Mouse (Mus musculus) forebrain, embryonic 10.5 days (tissue): ENCODE data around the gene U2af2. TPM values are rescaled to one million over a fixed set of nuclear protein-coding genes. Genes with fewer than 3 reads are reported as not detected.
"Not testable (repeated sequence)": the region's sequence is repeated elsewhere in the genome, so short reads cannot be mapped to it uniquely, and the experiment has no call there.

Experiments used
- DNase-seq: peaks from one replicate; pipeline ENCODE4 v3.0.0-alpha.2; 2017; ENCODE audit warnings: low spot score; ENCODE audit errors: extremely low spot score
- H3K27ac ChIP-seq: fragments of 300-500 bp; sonication (generic); 2 replicates; pipeline ENCODE4 v1.5.1; 2016; ENCODE audit warnings: mild to moderate bottlenecking
- H3K27me3 ChIP-seq: fragments of 300-500 bp; sonication (generic); 2 replicates; pipeline ENCODE4 v1.6.1; 2016; ENCODE audit warnings: mild to moderate bottlenecking; ENCODE audit not compliant: poor library complexity, severe bottlenecking
- H3K36me3 ChIP-seq: fragments of 300-500 bp; sonication (generic); replicated peaks from 2 replicates; pipeline ENCODE4 v1.6.1; 2016; ENCODE audit warnings: mild to moderate bottlenecking, moderate library complexity
- H3K4me1 ChIP-seq: fragments of 300-500 bp; sonication (generic); 2 replicates; pipeline ENCODE4 v1.6.1; 2016
- H3K4me3 ChIP-seq: fragments of 300-500 bp; sonication (generic); 2 replicates; pipeline ENCODE4 v1.5.1; 2016; ENCODE audit warnings: mild to moderate bottlenecking, moderate library complexity
- H3K9me3 ChIP-seq: fragments of 300-500 bp; sonication (generic); 2 replicates; pipeline ENCODE4 v1.6.1; 2016; ENCODE audit warnings: mild to moderate bottlenecking, moderate library complexity
- WGBS: fragments of 180-500 bp; shearing (Covaris S2); methylation state at CpG from one replicate; pipeline ENCODE4 v1.1.7; 2016; 5-methylcytosine and 5-hydroxymethylcytosine counted together
- polyA plus RNA-seq: library from polyadenylated mRNA; unstranded; fragments of >200 nt; fragmentation: Nextera tagmentation; extraction: Ambion mirVana; gene quantifications from 2 replicates; pipeline ENCODE4 v1.2.1, GENCODE M21; 2016

The U2af2 gene
- 181 and 196 TPM in 2 replicates for polyA plus RNA-seq

DNA sequence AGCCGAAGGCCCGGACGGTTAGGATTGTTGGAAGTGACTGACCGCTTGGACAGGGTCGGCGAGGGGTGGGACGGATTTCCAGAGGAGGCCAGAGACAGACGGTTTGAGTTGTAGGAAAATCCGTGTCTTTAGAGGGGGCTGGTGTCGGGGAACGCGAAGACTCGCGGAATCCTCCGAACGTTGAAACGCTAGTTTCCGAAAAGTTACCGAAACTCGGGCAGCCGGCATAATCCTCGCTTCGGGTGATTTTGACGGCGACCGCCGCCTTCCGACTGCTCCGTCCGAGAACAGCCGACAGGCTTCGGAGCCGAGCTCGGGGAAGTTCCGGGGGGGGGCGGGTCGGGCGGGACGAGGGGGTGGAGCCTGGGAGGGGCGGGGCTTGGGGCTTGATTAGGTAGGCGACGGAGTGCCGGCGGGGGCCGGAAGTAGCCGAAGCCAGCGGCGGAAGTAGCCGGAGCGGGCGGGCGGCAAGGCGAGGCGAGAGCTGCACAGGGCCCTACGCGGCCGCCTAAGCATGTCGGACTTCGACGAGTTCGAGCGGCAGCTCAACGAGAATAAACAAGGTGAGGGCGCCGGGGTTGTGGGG is at the start of gene U2af2:
U2af2 (plus strand) TSS at position 370 of the 586 bp plus-strand sequence.
- H3K27me3 ChIP-seq, result peaks cover 27% of the 10 kb centered on the region
- peak; percentile 95 for DNase-seq
- under 1% methylated on average over 64 of the region's 65 CpGs for WGBS

DNA sequence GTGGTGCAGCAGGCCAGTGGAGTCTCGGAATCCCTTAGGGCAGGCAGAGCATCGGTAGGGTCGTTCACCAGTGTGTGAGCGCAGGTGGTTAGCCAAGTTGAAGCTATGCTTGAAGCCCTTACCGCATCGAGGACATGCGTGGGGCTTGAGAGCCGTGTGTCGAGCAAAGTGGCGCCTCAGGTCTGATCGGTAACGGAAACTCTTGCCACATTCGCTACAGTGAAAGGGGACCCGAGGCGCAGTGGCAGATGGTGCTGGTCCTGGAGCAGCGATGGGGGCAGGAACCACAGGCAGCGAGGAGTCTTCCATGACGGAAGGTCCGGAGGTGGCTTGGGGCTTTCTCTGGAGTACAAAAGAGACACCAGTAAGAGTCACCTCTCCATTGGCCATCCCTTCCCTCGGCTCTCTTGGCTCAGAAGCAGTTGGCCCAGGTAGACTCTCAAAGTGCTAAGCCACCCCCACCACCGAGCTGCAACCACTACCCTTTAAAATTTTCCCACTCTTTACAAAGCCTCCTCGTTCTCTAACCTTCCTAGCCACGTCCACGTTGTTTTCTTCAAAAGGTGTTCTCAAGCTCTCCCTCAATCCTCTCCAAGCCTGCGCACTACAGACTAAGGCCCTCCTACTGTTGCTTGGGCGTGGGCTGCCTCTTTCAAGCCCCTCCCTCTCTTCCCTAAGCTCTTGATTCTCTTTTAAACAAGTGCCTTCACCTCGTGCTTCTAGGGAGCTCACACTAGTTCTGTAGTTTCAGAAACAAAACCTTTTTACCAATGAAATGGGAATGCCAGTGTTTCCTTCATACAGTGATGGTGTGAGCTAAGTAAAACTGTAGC is 49.0 kb upstream of the U2af2 start:
- H3K27me3 ChIP-seq, result no peaks in the 10 kb centered on the region
- peaks cover 64% of the 10 kb centered on the region for H3K36me3 ChIP-seq
- 91% methylated on average over 27 of the region's 27 CpGs for WGBS
- H3K4me1 ChIP-seq, result peaks cover 18% of the 10 kb centered on the region
- 0 out of 2 replicates have a peak overlapping the region, but pooled peaks have one; percentile 15 for H3K27ac ChIP-seq
- H3K9me3 ChIP-seq, result peaks cover 27% of the 10 kb centered on the region
- DNase-seq, result no peak
- H3K4me3 ChIP-seq, result peak overlapping the region; percentile 73

More for the DNA sequence above, at the start of gene U2af2:
- H3K27ac ChIP-seq, result peak within 1 kb of the TSS; percentile 97
- peaks cover 56% of the 10 kb centered on the region for H3K4me1 ChIP-seq
- H3K4me3 ChIP-seq, result peak within 1 kb of the TSS; percentile 67
- no peaks in the 10 kb centered on the region for H3K9me3 ChIP-seq
- H3K36me3 ChIP-seq, result peaks cover 26% of the 10 kb centered on the region

DNA sequence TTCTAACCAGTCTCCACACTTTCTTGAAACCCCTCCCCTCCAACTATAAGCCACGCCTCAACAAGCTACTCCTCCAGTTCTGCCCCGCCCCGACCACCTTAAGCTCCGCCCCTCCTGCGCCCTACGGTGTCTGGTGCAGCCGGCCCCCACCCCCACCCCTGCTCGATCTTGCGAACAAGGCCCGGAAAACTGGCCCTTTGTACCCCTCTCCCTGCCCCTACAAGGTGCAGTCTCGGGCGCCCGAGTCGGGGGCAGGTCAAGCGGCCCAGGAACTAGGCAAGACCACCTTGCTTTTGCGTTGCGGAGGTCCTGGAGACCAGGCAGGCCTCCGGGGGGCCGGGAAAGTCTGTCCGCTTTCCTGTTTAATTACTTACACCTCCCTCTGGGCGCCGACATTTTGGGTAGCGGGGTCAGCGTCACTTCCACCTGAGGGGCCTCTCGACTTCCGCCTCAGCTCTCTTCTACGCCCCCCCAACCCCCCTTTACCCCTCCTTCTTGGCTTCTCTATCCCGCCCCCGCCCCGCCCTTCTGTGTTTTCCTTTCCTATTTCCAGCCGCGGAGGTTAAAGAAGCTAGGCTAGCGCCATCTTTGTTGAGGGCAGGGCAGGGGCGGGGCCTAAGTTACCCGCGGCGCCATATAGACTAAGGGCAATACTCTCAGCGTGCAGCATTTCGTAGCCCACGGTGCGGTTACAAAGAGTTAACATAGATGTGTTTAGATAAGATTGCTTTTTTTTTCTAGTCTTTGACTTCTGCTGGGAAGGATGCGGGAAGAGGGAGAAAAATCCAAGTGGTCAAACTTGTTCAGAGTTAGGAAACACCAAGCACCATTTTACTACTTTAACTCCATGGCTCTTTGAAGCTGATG is 47.5 kb upstream of the U2af2 start, which contains the start of the genes Zfp524 and Fiz1:
Zfp524 (plus strand) TSS at position 165 of the 867 bp plus-strand sequence.
Fiz1 (minus strand) TSS at position 447 of the 867 bp plus-strand sequence.
- no peaks in the 10 kb centered on the region for H3K27me3 ChIP-seq
- DNase-seq, result peak; percentile 96
- under 1% methylated on average over 42 of the region's 42 CpGs for WGBS
- H3K4me3 ChIP-seq, result peak within 1 kb of the TSS; percentile 73
- H3K4me1 ChIP-seq, result peaks cover 22% of the 10 kb centered on the region
- H3K27ac ChIP-seq, result peak within 1 kb of the TSS; percentile 96
- H3K36me3 ChIP-seq, result peaks cover 53% of the 10 kb centered on the region
- H3K9me3 ChIP-seq, result peaks cover 16% of the 10 kb centered on the region; the same call in 1 of the 2 replicates

DNA sequence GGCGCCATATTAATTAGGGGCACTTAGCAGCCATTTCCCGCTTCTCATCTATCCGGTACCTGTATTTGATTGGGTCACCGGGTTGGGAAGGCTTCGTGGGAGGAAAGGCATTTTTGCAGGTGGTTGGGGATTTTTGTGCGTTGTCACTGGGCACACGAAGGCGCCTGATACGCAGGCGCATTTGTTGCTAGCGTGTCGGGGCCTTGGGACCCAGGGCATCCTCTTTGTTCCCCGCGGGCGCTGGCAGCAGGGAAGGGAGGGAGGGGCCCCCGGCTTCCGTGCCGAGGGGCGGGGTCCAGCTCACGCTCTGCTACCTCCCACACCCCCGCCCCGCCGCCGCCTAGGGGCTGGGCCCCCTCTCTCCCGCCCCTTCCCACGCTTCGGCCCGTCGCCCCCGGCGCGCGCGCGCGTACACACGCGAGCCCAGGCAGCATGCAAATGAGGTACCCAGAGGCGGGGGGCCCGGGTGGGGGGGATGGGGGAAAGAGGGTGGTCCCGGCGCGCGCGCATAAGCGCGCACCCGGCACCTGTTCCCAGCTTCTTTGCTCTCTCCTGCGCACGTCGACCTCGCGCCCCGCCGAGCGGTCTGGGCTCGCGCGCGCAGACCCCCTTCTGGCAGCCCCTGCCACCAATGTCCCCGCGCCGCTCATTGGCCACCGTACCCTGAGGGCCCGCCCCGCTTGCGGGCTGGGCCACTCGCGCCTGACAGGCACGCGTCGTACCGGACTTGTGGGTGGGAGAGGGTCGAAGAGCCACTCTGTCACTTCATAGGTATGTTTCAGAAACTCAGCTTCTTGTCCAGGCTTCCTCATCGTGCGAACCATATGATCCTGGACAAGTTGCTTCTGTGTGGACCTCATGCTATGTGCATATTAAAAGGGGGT is 46.6 kb upstream of the U2af2 start, which contains the start of gene Gm44973:
Gm44973 (plus strand) TSS at position 379 of the 884 bp plus-strand sequence.
- WGBS, result under 1% methylated on average over 57 of the region's 76 CpGs
- peaks cover 44% of the 10 kb centered on the region for H3K36me3 ChIP-seq
- peak; percentile 95 for DNase-seq
- H3K4me3 ChIP-seq, result peak within 1 kb of the TSS; percentile 73
- H3K9me3 ChIP-seq, result peaks cover 16% of the 10 kb centered on the region; the same call in 1 of the 2 replicates
- H3K4me1 ChIP-seq, result peaks cover 25% of the 10 kb centered on the region
- no peaks in the 10 kb centered on the region for H3K27me3 ChIP-seq
- peak within 1 kb of the TSS; percentile 96 for H3K27ac ChIP-seq

DNA sequence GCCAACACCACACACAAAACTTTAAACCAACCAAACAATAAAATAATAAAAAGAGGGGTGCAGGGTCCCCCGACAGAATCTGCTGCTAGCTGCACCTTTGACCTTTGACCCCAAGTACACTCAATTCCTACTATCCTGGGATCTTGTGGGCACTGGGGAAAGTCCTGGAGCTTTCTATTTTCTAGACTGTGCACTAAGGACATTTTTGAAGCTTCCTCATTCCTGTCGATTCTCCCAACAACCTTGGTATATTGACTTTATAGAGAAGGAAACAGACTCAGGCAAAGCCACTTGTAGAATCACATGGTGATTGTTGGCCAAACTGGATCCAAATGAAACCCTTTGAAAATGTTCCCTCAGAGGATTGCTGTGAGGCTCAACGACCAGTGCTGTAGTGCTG is 45.9 kb upstream of the U2af2 start:
- 74% methylated on average over 3 of the region's 3 CpGs for WGBS
- Histone ChIP-seq H3K9me3 (peaks cover 16% of the 10 kb centered on the region; the same call in 1 of the 2 replicates), H3K36me3 (peaks cover 37% of the 10 kb centered on the region), H3K27ac (peak overlapping the region; percentile 96), H3K4me3 (peak overlapping the region; percentile 73), H3K27me3 (no peaks in the 10 kb centered on the region), H3K4me1 (peaks cover 28% of the 10 kb centered on the region)
- no peak for DNase-seq

DNA sequence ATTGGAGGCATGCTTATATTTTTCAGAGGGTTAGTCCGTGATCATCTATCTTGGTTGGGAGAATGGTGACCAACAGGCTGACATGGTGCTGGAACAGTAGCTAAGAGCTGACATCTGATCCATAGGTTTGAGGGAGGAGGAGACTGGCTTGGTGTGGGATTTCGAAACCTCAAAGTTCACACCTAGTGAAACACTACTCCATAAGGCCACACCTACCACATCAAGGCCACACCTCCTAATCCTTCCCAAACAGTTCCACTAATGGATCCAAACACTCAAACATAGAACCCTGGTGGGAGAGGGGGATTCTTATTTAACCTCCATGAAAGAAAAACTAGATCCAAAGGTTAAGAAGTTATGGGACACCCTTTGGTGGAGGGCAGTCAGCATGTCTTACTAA is 45.0 kb upstream of the U2af2 start:
- peaks cover 16% of the 10 kb centered on the region; the same call in 1 of the 2 replicates for H3K9me3 ChIP-seq
- 97% methylated on average over 2 of the region's 2 CpGs for WGBS
- peaks cover 37% of the 10 kb centered on the region for H3K4me1 ChIP-seq
- H3K27ac ChIP-seq, result no peak overlapping the region
- H3K27me3 ChIP-seq, result no peaks in the 10 kb centered on the region
- DNase-seq, result no peak
- peaks cover 32% of the 10 kb centered on the region for H3K36me3 ChIP-seq
- H3K4me3 ChIP-seq, result no peak overlapping the region

DNA sequence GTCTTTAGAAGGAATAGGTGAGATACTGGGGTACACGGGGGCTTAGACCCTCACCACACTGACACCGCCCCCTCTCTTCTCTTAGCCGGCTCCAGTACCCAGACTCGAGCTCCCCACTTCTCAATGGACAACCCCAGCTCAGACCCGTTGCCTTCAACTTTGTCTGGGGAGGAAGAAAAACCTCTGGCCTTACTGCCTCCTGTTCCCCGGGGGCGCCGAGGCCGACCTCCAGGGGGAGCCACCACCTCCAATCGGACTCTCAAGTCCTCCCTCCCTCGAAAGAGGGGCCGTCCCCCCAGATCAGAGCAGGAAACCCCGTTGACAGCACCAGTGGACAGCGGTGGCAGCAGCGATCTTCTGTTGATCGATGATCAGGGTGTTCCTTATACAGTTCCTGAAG is 44.6 kb upstream of the U2af2 start:
- DNase-seq, result no peak
- no peak overlapping the region for H3K27ac ChIP-seq
- H3K4me1 ChIP-seq, result peaks cover 41% of the 10 kb centered on the region
- peaks cover 32% of the 10 kb centered on the region for H3K36me3 ChIP-seq
- H3K27me3 ChIP-seq, result no peaks in the 10 kb centered on the region
- H3K4me3 ChIP-seq, result no peak overlapping the region
- peaks cover 16% of the 10 kb centered on the region; the same call in 1 of the 2 replicates for H3K9me3 ChIP-seq
- WGBS, result 91% methylated on average over 16 of the region's 16 CpGs

DNA sequence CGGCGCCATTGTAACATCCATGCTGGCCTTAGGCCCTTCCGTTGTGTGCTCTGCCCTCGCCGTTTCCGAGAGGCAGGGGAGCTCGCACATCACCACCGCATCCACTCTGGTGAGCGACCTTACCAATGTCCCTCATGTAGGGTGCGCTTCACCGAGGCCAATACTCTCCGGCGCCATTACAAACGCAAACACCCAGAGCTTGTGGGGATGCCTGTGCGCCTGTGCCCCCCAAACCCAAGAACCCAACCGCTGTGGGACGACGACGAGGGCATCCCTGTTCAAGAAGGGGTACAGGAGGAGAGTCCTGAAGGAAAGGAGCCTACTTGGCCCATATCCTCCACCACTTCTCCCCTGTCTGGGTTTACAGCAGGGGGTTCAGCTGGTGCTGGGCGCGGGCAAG is 44.0 kb upstream of the U2af2 start:
- H3K4me3 ChIP-seq, result no peak overlapping the region
- H3K27me3 ChIP-seq, result no peaks in the 10 kb centered on the region
- DNase-seq, result no peak
- H3K27ac ChIP-seq, result no peak overlapping the region
- 95% methylated on average over 21 of the region's 21 CpGs for WGBS
- H3K9me3 ChIP-seq, result peaks cover 16% of the 10 kb centered on the region; the same call in 1 of the 2 replicates
- H3K36me3 ChIP-seq, result peaks cover 32% of the 10 kb centered on the region
- H3K4me1 ChIP-seq, result peaks cover 41% of the 10 kb centered on the region

DNA sequence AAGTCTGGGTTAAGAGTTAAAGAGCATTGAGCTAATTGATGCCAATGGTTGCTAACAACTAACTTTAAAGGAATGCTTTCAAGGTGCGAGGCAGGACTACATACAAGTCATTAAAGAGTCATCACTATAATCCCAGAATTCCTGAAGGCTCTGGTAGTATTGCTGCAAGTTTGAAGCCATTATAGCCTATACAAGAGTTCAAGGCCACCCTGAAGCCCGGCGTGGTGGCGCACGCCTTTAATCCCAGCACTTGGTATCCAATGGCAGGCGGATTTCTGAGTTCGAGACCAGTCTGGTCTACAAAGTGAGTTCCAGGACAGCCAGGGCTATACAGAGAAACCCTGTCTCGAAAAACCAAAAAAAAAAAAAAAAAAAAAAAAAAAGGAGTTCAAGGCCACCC is 42.4 kb upstream of the U2af2 start:
- Histone ChIP-seq H3K4me3 (peak overlapping the region; percentile 94), H3K9me3 (peaks cover 16% of the 10 kb centered on the region; the same call in 1 of the 2 replicates), H3K27ac (peak overlapping the region; percentile 98), H3K4me1 (peaks cover 34% of the 10 kb centered on the region), H3K36me3 (peaks cover 46% of the 10 kb centered on the region)
- H3K27me3 ChIP-seq, DNase-seq: not testable (repeated sequence)
- 32% methylated on average over 8 of the region's 8 CpGs for WGBS

DNA sequence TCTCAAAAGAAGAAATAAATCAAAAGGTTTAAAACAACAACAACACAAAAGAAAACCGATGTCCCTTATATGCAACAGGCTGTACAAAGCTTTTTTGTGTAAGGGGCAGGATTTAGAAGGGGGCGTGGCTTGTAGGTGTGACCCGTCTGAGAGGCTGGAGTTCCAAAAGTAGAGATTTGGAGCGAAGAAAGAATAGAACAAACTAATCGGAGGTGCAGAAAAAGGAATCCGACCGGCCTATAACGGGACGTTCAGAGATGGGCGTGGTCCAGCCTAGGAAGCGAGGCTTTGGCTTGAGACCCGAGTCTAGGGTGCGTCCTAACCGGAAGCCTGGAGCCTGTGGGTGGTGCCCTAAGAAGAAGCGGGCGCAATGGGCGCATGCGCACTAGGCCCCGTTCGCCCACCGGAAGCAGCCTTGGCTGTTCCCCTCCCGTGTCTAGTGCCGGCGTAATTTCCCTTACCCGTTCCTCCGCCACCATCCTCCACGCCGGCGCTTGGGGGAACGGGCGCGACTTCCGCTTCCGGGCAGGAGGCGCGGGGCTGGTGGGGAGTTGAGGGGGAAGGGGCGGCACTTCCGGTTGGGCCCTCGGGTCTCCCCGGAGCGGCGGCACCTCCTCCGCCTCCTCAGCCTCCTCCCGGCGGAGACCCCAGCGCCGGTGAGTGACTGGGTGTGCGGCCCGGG is 41.8 kb upstream of the U2af2 start, which contains the start of the genes Zfp865 and Ccdc106:
Zfp865 (plus strand) TSS at position 377 of the 682 bp plus-strand sequence.
Ccdc106 (plus strand) TSS at position 554 of the 682 bp plus-strand sequence.
- peaks cover 52% of the 10 kb centered on the region for H3K36me3 ChIP-seq
- under 1% methylated on average over 47 of the region's 49 CpGs for WGBS
- no peaks in the 10 kb centered on the region for H3K27me3 ChIP-seq
- H3K4me3 ChIP-seq, result peak within 1 kb of the TSS; percentile 94
- peak within 1 kb of the TSS; percentile 98 for H3K27ac ChIP-seq
- DNase-seq, result peak; percentile 99
- H3K9me3 ChIP-seq, result peaks cover 16% of the 10 kb centered on the region; the same call in 1 of the 2 replicates
- H3K4me1 ChIP-seq, result peaks cover 34% of the 10 kb centered on the region

DNA sequence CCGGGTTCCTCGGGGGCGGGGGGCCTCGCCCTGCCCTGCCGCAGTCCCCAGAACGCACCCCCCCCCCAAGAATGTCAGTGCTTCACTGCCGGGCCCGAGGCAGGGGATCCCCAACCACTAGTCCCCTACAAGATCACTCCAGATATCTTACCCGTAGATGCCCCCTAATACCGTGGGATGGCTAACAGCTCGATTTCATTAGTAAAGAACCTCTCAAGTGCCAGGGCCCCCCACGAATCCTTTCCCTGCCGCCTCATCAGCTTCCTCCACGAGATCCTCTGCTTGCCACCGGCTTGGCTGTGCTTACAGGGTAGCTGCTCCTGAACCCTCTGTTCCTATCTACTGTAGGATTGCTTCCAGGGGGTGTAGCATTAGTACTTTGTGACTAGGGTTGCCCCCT is 41.3 kb upstream of the U2af2 start:
- peak overlapping the region; percentile 94 for H3K4me3 ChIP-seq
- DNase-seq, result no peak
- H3K27me3 ChIP-seq, result no peaks in the 10 kb centered on the region
- H3K27ac ChIP-seq, result peak overlapping the region; percentile 98
- under 1% methylated on average over 15 of the region's 15 CpGs for WGBS
- peaks cover 57% of the 10 kb centered on the region for H3K36me3 ChIP-seq
- H3K9me3 ChIP-seq, result peaks cover 12% of the 10 kb centered on the region; the same call in 1 of the 2 replicates
- H3K4me1 ChIP-seq, result peaks cover 31% of the 10 kb centered on the region
